Mouse (Mus musculus) MEL (cell line): Measurements from ENCODE around the gene Afg3l1.

Experiments
- CTCF ChIP-seq, 3 experiments: IDR thresholded peaks in 2 of 3; conservative IDR thresholded peaks in 1 of 3; 2 replicates each; pipeline ENCODE4 v1.5.1; 2011 to 2012; ENCODE audit warnings: low read length in 3 of 3, low read depth in 2 of 3, mild to moderate bottlenecking in 2 of 3, improper control_type of control experiment in 1 of 3, inconsistent platforms in 1 of 3, mixed read lengths in 1 of 3, moderate library complexity in 1 of 3; ENCODE audit not compliant: control insufficient read depth in 1 of 3, insufficient read depth in 1 of 3, poor library complexity in 1 of 3, severe bottlenecking in 1 of 3
- E2F4 ChIP-seq: IDR thresholded peaks from 2 replicates; pipeline ENCODE4 v1.6.1; 2011; ENCODE audit warnings: low read depth, low read length, improper control_type of control experiment, borderline replicate concordance
- EP300 ChIP-seq, 2 experiments: IDR thresholded peaks; 2 replicates each; pipeline ENCODE4 v1.6.1; 2011; ENCODE audit warnings: improper control_type of control experiment in 2 of 2, low read length in 2 of 2, low read depth in 1 of 2, mild to moderate bottlenecking in 1 of 2
- GATA1 ChIP-seq: IDR thresholded peaks from 2 replicates; pipeline ENCODE4 v1.6.1; 2011; ENCODE audit warnings: low read depth, low read length, improper control_type of control experiment
- POLR2A ChIP-seq, 2 experiments: IDR thresholded peaks; 2 replicates each; pipeline ENCODE4 v1.6.1; 2011 to 2012; ENCODE audit warnings: low read length in 2 of 2, mild to moderate bottlenecking in 2 of 2, control low read depth in 1 of 2, improper control_type of control experiment in 1 of 2, low read depth in 1 of 2, moderate library complexity in 1 of 2; ENCODE audit not compliant: control insufficient read depth in 1 of 2, insufficient read depth in 1 of 2, poor library complexity in 1 of 2
- RCOR1 ChIP-seq: IDR thresholded peaks from 2 replicates; pipeline ENCODE4 v1.6.1; 2012; ENCODE audit warnings: low read depth, mild to moderate bottlenecking, inconsistent platforms, low read length, improper control_type of control experiment
- USF1 ChIP-seq: IDR thresholded peaks from 2 replicates; pipeline ENCODE4 v1.6.1; 2014; ENCODE audit warnings: low read depth, mild to moderate bottlenecking, inconsistent platforms, low read length, improper control_type of control experiment, moderate library complexity
- ZMIZ1 ChIP-seq: IDR thresholded peaks from 2 replicates; pipeline ENCODE4 v1.6.1; 2012; ENCODE audit warnings: low read depth, mild to moderate bottlenecking, inconsistent platforms, low read length, improper control_type of control experiment, moderate library complexity

DNA sequence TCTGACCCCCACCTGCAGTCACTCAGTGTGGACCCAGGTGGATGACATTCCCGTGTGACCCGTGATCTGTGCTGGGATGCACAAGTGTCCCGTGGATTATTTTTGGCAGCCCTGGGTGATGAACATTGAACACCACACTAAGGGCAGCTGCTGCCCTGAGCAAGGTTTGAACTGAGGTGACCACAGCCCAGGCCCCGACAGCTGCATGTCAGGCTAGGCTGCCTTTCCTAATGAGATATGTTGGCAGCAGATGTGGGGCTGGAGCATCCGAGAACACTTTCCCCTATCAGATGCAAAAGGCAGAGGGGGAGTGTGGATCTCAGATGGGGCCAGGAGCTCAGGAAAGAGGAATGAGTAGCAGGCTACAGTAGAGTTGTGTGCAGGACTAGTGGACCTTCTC, 33.1 kb downstream of the Afg3l1 start:
- TF ChIP-seq GATA1 (no peak), CTCF (IDR thresholded peaks at IDR 0.05 in 2 of 3, conservative IDR thresholded peaks at IDR 0.05 in 1 of 3; ENCODE audit: control insufficient read depth in 1 of 3, insufficient read depth in 1 of 3, low read depth in 2 of 3, low read length in 3 of 3, poor library complexity in 1 of 3, severe bottlenecking in 1 of 3) (no peak), EP300 (IDR thresholded peaks at IDR 0.05; ENCODE audit: low read depth in 1 of 2, low read length in 2 of 2) (no peak), POLR2A (IDR thresholded peaks at IDR 0.05; ENCODE audit: control insufficient read depth in 1 of 2, insufficient read depth in 1 of 2, low read depth in 1 of 2, low read length in 2 of 2, poor library complexity in 1 of 2) (no peak), USF1 (no peak), E2F4 (no peak), ZMIZ1 (no peak), RCOR1 (no peak)
